Comparison of ENCODE assay signal across 23 mouse cellular contexts in genomic region chr8:70443326-70443725, GRCm38 (mm10). TPM values are rescaled to one million over a fixed set of nuclear protein-coding genes. Genes with fewer than 3 reads are reported as not detected.
A peak's percentile ranks its signal among the peaks of the same experiment; 100 is the strongest.
DNase-seq lines count a peak whose midpoint lies in the region; ATAC-seq and TF ChIP-seq lines count a peak whose summit lies in the region.
"Had no signal": no experiment of that assay in that cellular context is flagged by ENCODE, and none has a peak within 500 bp of the region (broad histone marks: within the 10 kb centered on the region; RNA-seq: fewer than 3 reads in every experiment).

No protein-coding gene starts in this region.

- ATAC-seq in kidney, postnatal 0 days (replicated peaks; ENCODE audit: low FRiP score, low read depth) = no peak
- no peak for ATAC-seq in kidney, embryonic 16.5 days (ENCODE audit: low FRiP score, low TSS enrichment)
- ATAC-seq in erythroid progenitor cell, adult 5-6 weeks (replicated peaks; ENCODE audit: low FRiP score, poor library complexity, severe bottlenecking) = peak; percentile 65
- peak; percentile 32; the same call in 1 of the 2 replicates for ATAC-seq in liver, embryonic 15.5 days (ENCODE audit: insufficient read depth)
- ATAC-seq: forebrain, embryonic 16.5 days; hindbrain, postnatal 0 days; intestine, embryonic 16.5 days had no signal

- TF ChIP-seq POLR2A in MEL (IDR thresholded peaks at IDR 0.05; ENCODE audit: control insufficient read depth in 1 of 2, insufficient read depth in 1 of 2, low read depth in 1 of 2, low read length in 2 of 2, poor library complexity in 1 of 2) = no peak

- peaks cover 9% of the 10 kb centered on the region for H3K79me2 ChIP-seq in MEL (ENCODE audit: control insufficient read depth, insufficient read depth, low read length, poor library complexity)

- no peaks in the 10 kb centered on the region for H3K27me3 ChIP-seq in kidney, postnatal 0 days (ENCODE audit: insufficient read depth, low read length)
- H3K27me3 ChIP-seq in kidney, embryonic 16.5 days (ENCODE audit: insufficient read depth, low read length) = no peaks in the 10 kb centered on the region
- no peaks in the 10 kb centered on the region for H3K27me3 ChIP-seq in MEL (ENCODE audit: control insufficient read depth in 1 of 2, insufficient read depth in 2 of 2, low read length in 2 of 2)
- H3K27me3 ChIP-seq in liver, embryonic 15.5 days = peaks cover 22% of the 10 kb centered on the region
- H3K27me3 ChIP-seq: heart, embryonic 15.5 days; limb, embryonic 13.5 days; lung, embryonic 15.5 days had no signal

- peak in 1 of 2 experiments; percentile 35; a peak in 2 of 4 replicates for TF ChIP-seq EP300 in MEL (IDR thresholded peaks at IDR 0.05; ENCODE audit: low read depth in 1 of 2, low read length in 2 of 2)

- no peak overlapping the region for H3K4me3 ChIP-seq in kidney, postnatal 0 days (replicated peaks; ENCODE audit: low read depth, low read length)
- no peak overlapping the region for H3K4me3 ChIP-seq in kidney, embryonic 16.5 days (ENCODE audit: low read length)
- no peak overlapping the region for H3K4me3 ChIP-seq in MEL (ENCODE audit: control insufficient read depth in 1 of 2, insufficient read depth in 1 of 2, low read depth in 2 of 2, low read length in 2 of 2)
- H3K4me3 ChIP-seq in liver, embryonic 15.5 days (replicated peaks) = no peak overlapping the region
- H3K4me3 ChIP-seq: heart, embryonic 15.5 days; limb, embryonic 13.5 days; lung, embryonic 15.5 days had no signal

- H3K27ac ChIP-seq in kidney, postnatal 0 days = no peak overlapping the region
- no peak overlapping the region for H3K27ac ChIP-seq in kidney, embryonic 16.5 days (ENCODE audit: low read length)
- H3K27ac ChIP-seq in MEL (ENCODE audit: control insufficient read depth, low read depth, low read length) = peak overlapping the region; percentile 17; the same call in 1 of the 2 replicates
- peak overlapping the region; percentile 82 for H3K27ac ChIP-seq in liver, embryonic 15.5 days (replicated peaks)
- H3K27ac ChIP-seq: heart, embryonic 15.5 days; hindbrain, postnatal 0 days; limb, embryonic 13.5 days; lung, embryonic 15.5 days had no signal

- no peak overlapping the region for H3K9ac ChIP-seq in kidney, postnatal 0 days (ENCODE audit: low read depth, low read length)
- H3K9ac ChIP-seq in kidney, embryonic 16.5 days (replicated peaks; ENCODE audit: low read length) = no peak overlapping the region
- H3K9ac ChIP-seq in MEL (ENCODE audit: control insufficient read depth, low read depth, low read length, poor library complexity, severe bottlenecking) = no peak overlapping the region
- no peak overlapping the region for H3K9ac ChIP-seq in liver, embryonic 15.5 days
- H3K9ac ChIP-seq: heart, embryonic 15.5 days; limb, embryonic 13.5 days; lung, embryonic 15.5 days had no signal

- peak; percentile 66 for DNase-seq in kidney, postnatal 0 days (ENCODE audit: low spot score)
- peak; percentile 69 for DNase-seq in MEL (ENCODE audit: low read depth, low spot score)
- DNase-seq in cerebellum, postnatal 4 days (ENCODE audit: low spot score in 2 of 2) = no peak
- no peak for DNase-seq in cerebellum, adult 9-10 months
- no peak for DNase-seq in embryo, embryonic 9.5 days (ENCODE audit: extremely low spot score)
- DNase-seq: adrenal gland, postnatal 14 days; cerebellum, adult 9-11 months; gastrocnemius, postnatal 10 days; heart, adult 11 months; kidney, adult 9 months; layer of hippocampus, adult 9-11 months; lung, postnatal 36 days had no signal

- no peak overlapping the region for H3K4me2 ChIP-seq in kidney, postnatal 0 days (ENCODE audit: low read length)
- no peak overlapping the region for H3K4me2 ChIP-seq in kidney, embryonic 16.5 days (replicated peaks; ENCODE audit: low read depth, low read length)
- H3K4me2 ChIP-seq in liver, embryonic 15.5 days = peak overlapping the region; percentile 39
- H3K4me2 ChIP-seq: heart, embryonic 15.5 days; limb, embryonic 13.5 days; lung, embryonic 15.5 days; midbrain, embryonic 11.5 days had no signal

- H3K9me3 ChIP-seq in kidney, postnatal 0 days (replicated peaks; ENCODE audit: low read length) = no peaks in the 10 kb centered on the region
- no peaks in the 10 kb centered on the region for H3K9me3 ChIP-seq in kidney, embryonic 16.5 days (ENCODE audit: low read length)
- H3K9me3 ChIP-seq in MEL (replicated peaks; ENCODE audit: insufficient read depth, low read length) = no peaks in the 10 kb centered on the region
- H3K9me3 ChIP-seq in liver, embryonic 15.5 days (replicated peaks) = no peaks in the 10 kb centered on the region
- H3K9me3 ChIP-seq: heart, embryonic 15.5 days; limb, embryonic 13.5 days; lung, embryonic 15.5 days had no signal

- TF ChIP-seq RAD21 in MEL (IDR thresholded peaks at IDR 0.05; ENCODE audit: low read depth, low read length) = no peak

- peaks cover 5% of the 10 kb centered on the region; the same call in 1 of the 2 replicates for H3K4me1 ChIP-seq in kidney, postnatal 0 days (replicated peaks; ENCODE audit: insufficient read depth, low read length)
- H3K4me1 ChIP-seq in kidney, embryonic 16.5 days (ENCODE audit: insufficient read depth, low read length) = peaks cover 7% of the 10 kb centered on the region
- H3K4me1 ChIP-seq in MEL (ENCODE audit: control insufficient read depth in 1 of 2, insufficient read depth in 2 of 2, low read length in 2 of 2) = peaks cover 2 to 15% of the 10 kb centered on the region in 2 experiments; a peak in 3 of 4 replicates
- peaks cover 49% of the 10 kb centered on the region for H3K4me1 ChIP-seq in liver, embryonic 15.5 days (replicated peaks)

- TF ChIP-seq CTCF in kidney, postnatal 0 days (IDR thresholded peaks at IDR 0.05; ENCODE audit: low read depth) = no peak
- no peak for TF ChIP-seq CTCF in MEL (IDR thresholded peaks at IDR 0.05 in 2 of 3, conservative IDR thresholded peaks at IDR 0.05 in 1 of 3; ENCODE audit: control insufficient read depth in 1 of 3, insufficient read depth in 1 of 3, low read depth in 2 of 3, low read length in 3 of 3, poor library complexity in 1 of 3, severe bottlenecking in 1 of 3)

- WGBS in kidney, postnatal 0 days = 46% methylated on average over 4 of the region's 4 CpGs
- WGBS in kidney, embryonic 16.5 days = 59% methylated on average over 4 of the region's 4 CpGs
- WGBS in liver, embryonic 15.5 days (ENCODE audit: insufficient replicate concordance) = 62% methylated on average over 4 of the region's 4 CpGs

- H3K36me3 ChIP-seq in kidney, postnatal 0 days (ENCODE audit: insufficient read depth, low read length) = no peaks in the 10 kb centered on the region
- no peaks in the 10 kb centered on the region for H3K36me3 ChIP-seq in kidney, embryonic 16.5 days (ENCODE audit: insufficient read depth, low read length)
- H3K36me3 ChIP-seq in MEL (ENCODE audit: control insufficient read depth in 1 of 2, insufficient read depth in 2 of 2, low read length in 2 of 2) = peaks cover 0 to 3% of the 10 kb centered on the region in 2 experiments; a peak in 1 of 4 replicates
- H3K36me3 ChIP-seq in liver, embryonic 15.5 days (replicated peaks) = no peaks in the 10 kb centered on the region
- H3K36me3 ChIP-seq: heart, embryonic 15.5 days; lung, embryonic 15.5 days had no signal

TF ChIP-seq in MEL, 35 proteins besides CTCF, POLR2A, EP300 and RAD21 (continues in another document):
- peak; percentile 60 for TF ChIP-seq ETS1 (IDR thresholded peaks at IDR 0.05; ENCODE audit: low read depth, low read length)

RNA-seq across cellular contexts. Expression of gene Crtc1, which starts 3.9 kb away (rescaled TPM):
- 13.6 and 14.6 TPM in 2 replicates for polyA plus RNA-seq in kidney, postnatal 0 days (2015; fragmentation: Nextera tagmentation; extraction: Ambion mirVana)
- 19.9 and 22.3 TPM in 2 replicates for polyA plus RNA-seq in kidney, embryonic 16.5 days (2015; fragmentation: Nextera tagmentation; extraction: Ambion mirVana)
- 3.0 and 3.3 TPM in 2 replicates for total RNA-seq in MEL (2012; rRNA removed)
- 10 to 100 TPM in 1 of 2 experiments, not detected in 1; 18.0 TPM for polyA plus RNA-seq in MEL (2012; ENCODE audit: insufficient read depth in 1 of 2, insufficient read length in 2 of 2, low read depth in 1 of 2, low replicate concordance in 2 of 2, missing spikeins in 1 of 2)
- total RNA-seq in erythroid progenitor cell, adult 5-6 weeks (2015; ENCODE audit: low replicate concordance) = 3.8 and 8.6 TPM in 2 replicates
- 0.64 and 2.3 TPM in 2 replicates for total RNA-seq in erythroid progenitor cell, adult 5-6 weeks (2017; ENCODE audit: low replicate concordance)
- 4.2 and 4.3 TPM in 2 replicates for polyA plus RNA-seq in liver, embryonic 15.5 days (2015; fragmentation: Nextera tagmentation; extraction: Ambion mirVana)

RNA-seq across cellular contexts. Expression of gene Klhl26, which starts 33.4 kb away (rescaled TPM):
- 19.1 and 19.5 TPM in 2 replicates for polyA plus RNA-seq in kidney, postnatal 0 days (2015; fragmentation: Nextera tagmentation; extraction: Ambion mirVana)
- 25.0 and 26.8 TPM in 2 replicates for polyA plus RNA-seq in kidney, embryonic 16.5 days (2015; fragmentation: Nextera tagmentation; extraction: Ambion mirVana)
- 7.6 and 8.0 TPM in 2 replicates for total RNA-seq in MEL (2012; rRNA removed)
- 10 to 100 TPM in 1 of 2 experiments, not detected in 1; 11.4 TPM for polyA plus RNA-seq in MEL (2012; ENCODE audit: insufficient read depth in 1 of 2, insufficient read length in 2 of 2, low read depth in 1 of 2, low replicate concordance in 2 of 2, missing spikeins in 1 of 2)
- 5.0 and 10.1 TPM in 2 replicates for total RNA-seq in erythroid progenitor cell, adult 5-6 weeks (2015; ENCODE audit: low replicate concordance)
- 4.0 and 5.1 TPM in 2 replicates for total RNA-seq in erythroid progenitor cell, adult 5-6 weeks (2017; ENCODE audit: low replicate concordance)
- polyA plus RNA-seq in liver, embryonic 15.5 days (2015; fragmentation: Nextera tagmentation; extraction: Ambion mirVana) = 6.4 and 6.7 TPM in 2 replicates

RNA-seq across cellular contexts. Expression of gene Tmem59l, which starts 43.8 kb away (rescaled TPM):
- polyA plus RNA-seq in kidney, postnatal 0 days (2015; fragmentation: Nextera tagmentation; extraction: Ambion mirVana) = 3.0 and 3.5 TPM in 2 replicates
- polyA plus RNA-seq in kidney, embryonic 16.5 days (2015; fragmentation: Nextera tagmentation; extraction: Ambion mirVana) = 6.5 and 7.0 TPM in 2 replicates
- not detected in 2 replicates for total RNA-seq in MEL (2012; rRNA removed)
- polyA plus RNA-seq in MEL (2012; ENCODE audit: insufficient read depth in 1 of 2, insufficient read length in 2 of 2, low read depth in 1 of 2, low replicate concordance in 2 of 2, missing spikeins in 1 of 2) = not detected
- total RNA-seq in erythroid progenitor cell, adult 5-6 weeks (2015; ENCODE audit: low replicate concordance) = 3.2 TPM in 1 of 2 replicates, not detected in the other
- not detected in 2 replicates for total RNA-seq in erythroid progenitor cell, adult 5-6 weeks (2017; ENCODE audit: low replicate concordance)
- polyA plus RNA-seq in liver, embryonic 15.5 days (2015; fragmentation: Nextera tagmentation; extraction: Ambion mirVana) = not detected in 2 replicates

RNA-seq across cellular contexts. Expression of gene Crlf1, which starts 49.6 kb away (rescaled TPM):
- polyA plus RNA-seq in kidney, postnatal 0 days (2015; fragmentation: Nextera tagmentation; extraction: Ambion mirVana) = 31.3 and 33.7 TPM in 2 replicates
- 29.3 and 30.7 TPM in 2 replicates for polyA plus RNA-seq in kidney, embryonic 16.5 days (2015; fragmentation: Nextera tagmentation; extraction: Ambion mirVana)
- 3.8 and 6.6 TPM in 2 replicates for total RNA-seq in MEL (2012; rRNA removed)
- polyA plus RNA-seq in MEL (2012; ENCODE audit: insufficient read depth in 1 of 2, insufficient read length in 2 of 2, low read depth in 1 of 2, low replicate concordance in 2 of 2, missing spikeins in 1 of 2) = 10 to 100 TPM in 1 of 2 experiments, not detected in 1; 26.6 TPM
- total RNA-seq in erythroid progenitor cell, adult 5-6 weeks (2015; ENCODE audit: low replicate concordance) = not detected in 2 replicates
- total RNA-seq in erythroid progenitor cell, adult 5-6 weeks (2017; ENCODE audit: low replicate concordance) = 1.4 TPM in 1 of 2 replicates, not detected in the other
- 0.97 and 1.7 TPM in 2 replicates for polyA plus RNA-seq in liver, embryonic 15.5 days (2015; fragmentation: Nextera tagmentation; extraction: Ambion mirVana)
- total RNA-seq: adrenal gland, postnatal 14 days; hematopoietic stem cell, adult 5-6 weeks had no signal

Comparison
In these comparisons a context has a peak if more than half of its experiments do, and no peak if none do; other contexts are left out.
1. ATAC-seq: peak in erythroid progenitor cell, adult 5-6 weeks (single experiment) and liver, embryonic 15.5 days (single experiment); none in kidney, postnatal 0 days (single experiment) and kidney, embryonic 16.5 days (single experiment).
2. DNase-seq: peak in kidney, postnatal 0 days (single experiment) and MEL (single experiment); none in cerebellum, postnatal 4 days (0 of 2), cerebellum, adult 9-10 months (single experiment) and embryo, embryonic 9.5 days (single experiment).
3. H3K27ac ChIP-seq: peak in MEL (single experiment) and liver, embryonic 15.5 days (single experiment); none in kidney, postnatal 0 days (single experiment) and kidney, embryonic 16.5 days (single experiment).